Mouse (Mus musculus) thymus, adult 2 months (tissue): ENCODE results near the gene Nsmce1.

Experiments used
- CTCF ChIP-seq: fragments of 200-500 bp; IDR thresholded peaks from 2 replicates; pipeline ENCODE4 v1.5.1; 2012; ENCODE audit warnings: mild to moderate bottlenecking, control low read depth, low read length, moderate library complexity, borderline replicate concordance; ENCODE audit not compliant: control insufficient read depth, poor library complexity, insufficient read depth; ENCODE audit errors: extremely low read depth
- POLR2A ChIP-seq: fragments of 200-500 bp; IDR thresholded peaks from 2 replicates; pipeline ENCODE4 v1.6.1; 2012; ENCODE audit warnings: mild to moderate bottlenecking, low read length, control low read depth, moderate library complexity; ENCODE audit not compliant: control insufficient read depth, poor library complexity, insufficient read depth; ENCODE audit errors: extremely low read depth

- no peak for TF ChIP-seq CTCF
- no peak for TF ChIP-seq POLR2A
Observed at GRCm38 (mm10) chr7:125444076-125444463, 47.3 kb downstream of the Nsmce1 start.
